Mouse (Mus musculus): ENCODE data around the gene Apopt1.

GRCm38 (mm10) chr12:111669000-111669788 lies 43.9 kb upstream of the Apopt1 start:
- TF ChIP-seq USF1 (IDR thresholded peaks at IDR 0.05; ENCODE audit: low read depth) (no peak), MYOG (IDR thresholded peaks at IDR 0.05; ENCODE audit: control insufficient read depth, extremely low read depth, insufficient read length) (no peak), CTCF (IDR thresholded peaks at IDR 0.05; ENCODE audit: control insufficient read depth, insufficient read depth, insufficient read length) (no peak), MAX (IDR thresholded peaks at IDR 0.05) (no peak), MYOD1 (IDR thresholded peaks at IDR 0.05; ENCODE audit: control insufficient read depth, insufficient read length, low read depth) (no peak), CEBPB (IDR thresholded peaks at IDR 0.05; ENCODE audit: low read depth) (no peak)

Data from C2C12 (cell line).